Mouse (Mus musculus) G1E (cell line): ENCODE measurements around the gene Slc9a9. TPM values are rescaled to one million over a fixed set of nuclear protein-coding genes. Genes with fewer than 3 reads are reported as not detected.

Source experiments
- ATAC-seq: 2 replicates; pipeline ENCODE4 v1.8.0; 2016; ENCODE audit warnings: mild to moderate bottlenecking; ENCODE audit not compliant: insufficient number of reproducible peaks, poor library complexity, low FRiP score, severe bottlenecking; ENCODE audit errors: extremely low read depth
- DNase-seq: peaks from one replicate; pipeline ENCODE4 v3.0.0; 2012; ENCODE audit warnings: low spot score
- H3K27me3 ChIP-seq: 2 replicates; pipeline ENCODE4 v1.6.1; 2012; ENCODE audit warnings: mild to moderate bottlenecking, low read length, inconsistent platforms; ENCODE audit not compliant: insufficient read depth
- H3K36me3 ChIP-seq: replicated peaks from 2 replicates; pipeline ENCODE3; 2012; ENCODE audit warnings: mild to moderate bottlenecking, inconsistent platforms
- H3K4me1 ChIP-seq: 2 replicates; pipeline ENCODE4 v1.6.1; 2012; ENCODE audit warnings: low read depth, low read length, inconsistent platforms, mixed read lengths; ENCODE audit not compliant: insufficient read depth
- H3K4me3 ChIP-seq: 2 replicates; pipeline ENCODE4 v1.5.1; 2012; ENCODE audit warnings: low read depth, mild to moderate bottlenecking, inconsistent platforms, low read length, moderate library complexity, mixed read lengths
- H3K9me3 ChIP-seq: replicated peaks from 2 replicates; pipeline ENCODE4 v1.6.1; 2012; ENCODE audit warnings: inconsistent platforms
- CTCF ChIP-seq: IDR thresholded peaks from 2 replicates; pipeline ENCODE4 v1.5.1; 2012; ENCODE audit warnings: low read depth, low read length, inconsistent platforms, mixed read lengths
- GATA1 ChIP-seq: IDR thresholded peaks from 2 replicates; pipeline ENCODE4 v1.6.1; 2012; ENCODE audit warnings: borderline replicate concordance, low read length, inconsistent platforms, mixed read lengths
- GATA2 ChIP-seq: IDR thresholded peaks from 2 replicates; pipeline ENCODE4 v1.6.1; 2012; ENCODE audit warnings: low read depth, low read length, inconsistent platforms, borderline replicate concordance
- POLR2AphosphoS5 ChIP-seq: IDR thresholded peaks from 2 replicates; pipeline ENCODE4 v1.6.1; 2012; ENCODE audit warnings: low read depth, low read length, inconsistent platforms; ENCODE audit not compliant: insufficient replicate concordance
- TAL1 ChIP-seq: conservative IDR thresholded peaks from 2 replicates; pipeline ENCODE4 v1.6.1; 2012; ENCODE audit warnings: low read depth, low read length, inconsistent platforms, mixed read lengths
- polyA plus RNA-seq: library from polyadenylated mRNA; stranded (reverse); fragments of >175 nt; gene quantifications from 2 replicates; pipeline ENCODE4 v1.2.3, GENCODE M21; 2012
- total RNA-seq, 2 experiments: library from RNA; stranded (forward) in 1 of 2; stranded (reverse) in 1 of 2; fragments of 200-1000 nt in 1 of 2; fragments of >200 nt in 1 of 2; fragmentation: Nextera tagmentation in 1 of 2; gene quantifications; 2 replicates each; pipeline ENCODE4 v1.2.3; 2014 to 2017

Gene Slc9a9
- total and polyA plus RNA-seq, 3 experiments: 0.11 TPM; not detected in 2

- H3K36me3 ChIP-seq: no peaks in the 10 kb centered on the region
- DNase-seq: no peak
- no peaks in the 10 kb centered on the region for H3K27me3 ChIP-seq
- no peak for TF ChIP-seq CTCF
- TF ChIP-seq GATA1: no peak
- no peak for TF ChIP-seq TAL1
- no peak for TF ChIP-seq POLR2AphosphoS5
- no peak for TF ChIP-seq GATA2
- no peaks in the 10 kb centered on the region for H3K4me1 ChIP-seq
- ATAC-seq: no peak
- peaks cover 7% of the 10 kb centered on the region; the same call in 1 of the 2 replicates for H3K9me3 ChIP-seq
- no peak overlapping the region for H3K4me3 ChIP-seq
Measured at GRCm38 (mm10) chr9:94993575-94993974, 323.9 kb downstream of the Slc9a9 start.

GRCm38 (mm10) chr9:95020136-95020706 lies 350.5 kb downstream of the Slc9a9 start:
- ATAC-seq (no peak), DNase-seq (no peak)
- H3K36me3 ChIP-seq: no peaks in the 10 kb centered on the region
- no peak overlapping the region for H3K4me3 ChIP-seq
- H3K27me3 ChIP-seq: no peaks in the 10 kb centered on the region
- TF ChIP-seq GATA2 (no peak), TAL1 (no peak), POLR2AphosphoS5 (no peak), CTCF (no peak), GATA1 (no peak)
- H3K4me1 ChIP-seq: no peaks in the 10 kb centered on the region
- peaks cover 27% of the 10 kb centered on the region for H3K9me3 ChIP-seq

- TF ChIP-seq TAL1 (no peak), CTCF (no peak), GATA1 (no peak), GATA2 (no peak), POLR2AphosphoS5 (no peak)
- H3K27me3 ChIP-seq: no peaks in the 10 kb centered on the region
- H3K36me3 ChIP-seq: no peaks in the 10 kb centered on the region
- H3K4me3 ChIP-seq: no peak overlapping the region
- no peaks in the 10 kb centered on the region for H3K4me1 ChIP-seq
- ATAC-seq: no peak
- DNase-seq: no peak
- H3K9me3 ChIP-seq: peaks cover 27% of the 10 kb centered on the region
Measured at GRCm38 (mm10) chr9:95034140-95034970, 364.6 kb downstream of the Slc9a9 start.

GRCm38 (mm10) chr9:95036209-95036608 lies 366.5 kb downstream of the Slc9a9 start:
- peaks cover 24% of the 10 kb centered on the region for H3K9me3 ChIP-seq
- no peaks in the 10 kb centered on the region for H3K4me1 ChIP-seq
- no peak overlapping the region for H3K4me3 ChIP-seq
- H3K27me3 ChIP-seq: no peaks in the 10 kb centered on the region
- no peak for TF ChIP-seq GATA1
- TF ChIP-seq CTCF: no peak
- TF ChIP-seq POLR2AphosphoS5: no peak
- TF ChIP-seq GATA2: no peak
- TF ChIP-seq TAL1: no peak
- DNase-seq: no peak
- ATAC-seq: no peak
- no peaks in the 10 kb centered on the region for H3K36me3 ChIP-seq

- TF ChIP-seq CTCF (no peak), POLR2AphosphoS5 (no peak), GATA2 (no peak), GATA1 (no peak), TAL1 (no peak)
- Histone ChIP-seq H3K4me3 (no peak overlapping the region), H3K4me1 (no peaks in the 10 kb centered on the region), H3K9me3 (peaks cover 10% of the 10 kb centered on the region), H3K36me3 (no peaks in the 10 kb centered on the region), H3K27me3 (no peaks in the 10 kb centered on the region)
- no peak for ATAC-seq
- DNase-seq: no peak
Measured at GRCm38 (mm10) chr9:95042420-95042819, 372.7 kb downstream of the Slc9a9 start.

- TF ChIP-seq POLR2AphosphoS5 (no peak), CTCF (no peak), TAL1 (no peak)
- Histone ChIP-seq H3K36me3 (no peaks in the 10 kb centered on the region), H3K27me3 (no peaks in the 10 kb centered on the region), H3K9me3 (peaks cover 24% of the 10 kb centered on the region), H3K4me3 (no peak overlapping the region), H3K4me1 (no peaks in the 10 kb centered on the region)
- DNase-seq (no peak), ATAC-seq (no peak)
Measured at GRCm38 (mm10) chr9:95052160-95052559, 382.5 kb downstream of the Slc9a9 start.
